Mouse (Mus musculus) ovary, adult 10 weeks (tissue): ENCODE measurements around the gene Efhd2. TPM values are rescaled to one million over a fixed set of nuclear protein-coding genes. Genes with fewer than 3 reads are reported as not detected.

Experiments
- polyA plus RNA-seq: library from polyadenylated mRNA; stranded (reverse); fragments of 350-450 nt; fragmentation: Illumina TruSeq; extraction: RNeasy Lipid Tissue Mini Kit (QIAGEN cat#74804); gene quantifications from one replicate; pipeline ENCODE4 v1.2.3, GENCODE M21; 2014

Efhd2 gene
- 2.5 TPM for polyA plus RNA-seq

GRCm38 (mm10) chr4:141874601-141875460, at the start of gene Efhd2:
Efhd2 (minus strand) TSS chr4:141874920.

DNA sequence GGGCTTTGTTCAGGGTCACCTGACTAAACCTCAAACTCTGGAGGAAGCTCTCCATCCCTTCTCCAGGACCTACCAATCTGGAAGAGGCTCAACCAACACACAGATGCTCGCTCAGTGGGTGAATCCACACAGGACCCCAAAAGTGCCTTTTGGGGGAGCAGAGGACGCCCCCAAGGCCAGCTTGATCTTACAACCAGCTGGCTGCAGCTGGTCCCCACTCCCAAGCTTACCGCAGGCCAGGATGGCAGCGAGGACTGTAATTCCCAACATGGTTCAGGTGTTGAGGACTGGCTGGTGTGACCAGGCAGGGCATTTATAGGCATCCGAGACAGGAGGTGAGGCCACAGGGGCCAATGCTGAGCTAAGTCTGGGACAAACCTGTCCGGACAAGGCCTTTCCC, 28.7 kb downstream of the Efhd2 start, which contains the start of gene Ctrc:
Ctrc (minus strand) TSS at position 361 of the 400 bp plus-strand sequence.

GRCm38 (mm10) chr4:141826060-141826459, 48.7 kb downstream of the Efhd2 start, which contains the start of gene Cela2a:
Cela2a (minus strand) TSS chr4:141826160.

Other genes with a start within 250 kb of the Efhd2 start
- 1.4 TPM for gene Plekhm2, start 210.0 kb downstream of the Efhd2 start, polyA plus RNA-seq
- not detected for gene Rsc1a1, start 189.3 kb downstream of the Efhd2 start, polyA plus RNA-seq
- gene Ddi2, start 151.5 kb downstream of the Efhd2 start, polyA plus RNA-seq, result 42.6 TPM
- gene Agmat, start 128.2 kb downstream of the Efhd2 start, polyA plus RNA-seq, result not detected
- gene Dnajc16, start 84.0 kb downstream of the Efhd2 start, polyA plus RNA-seq, result 7.3 TPM
- gene Casp9, start 81.3 kb downstream of the Efhd2 start, polyA plus RNA-seq, result 16.1 TPM
- gene Cela2a, start 48.8 kb downstream of the Efhd2 start, polyA plus RNA-seq, result not detected
- not detected for gene Ctrc, start 28.6 kb downstream of the Efhd2 start, polyA plus RNA-seq
- 3.0 TPM for gene Fhad1, start 140.2 kb upstream of the Efhd2 start, polyA plus RNA-seq
- gene Tmem51, start 209.4 kb upstream of the Efhd2 start, polyA plus RNA-seq, result not detected